Mouse (Mus musculus) cerebellum, postnatal 36 days (tissue): ENCODE data around the gene Top2a.
A peak's percentile ranks its signal among the peaks of the same experiment; 100 is the strongest.

Source experiments
- DNase-seq, 2 experiments: peaks; one replicate each; pipeline ENCODE4 v3.0.0; 2021 to 2022; ENCODE audit warnings: mixed read lengths in 2 of 2

The Top2a gene

DNA sequence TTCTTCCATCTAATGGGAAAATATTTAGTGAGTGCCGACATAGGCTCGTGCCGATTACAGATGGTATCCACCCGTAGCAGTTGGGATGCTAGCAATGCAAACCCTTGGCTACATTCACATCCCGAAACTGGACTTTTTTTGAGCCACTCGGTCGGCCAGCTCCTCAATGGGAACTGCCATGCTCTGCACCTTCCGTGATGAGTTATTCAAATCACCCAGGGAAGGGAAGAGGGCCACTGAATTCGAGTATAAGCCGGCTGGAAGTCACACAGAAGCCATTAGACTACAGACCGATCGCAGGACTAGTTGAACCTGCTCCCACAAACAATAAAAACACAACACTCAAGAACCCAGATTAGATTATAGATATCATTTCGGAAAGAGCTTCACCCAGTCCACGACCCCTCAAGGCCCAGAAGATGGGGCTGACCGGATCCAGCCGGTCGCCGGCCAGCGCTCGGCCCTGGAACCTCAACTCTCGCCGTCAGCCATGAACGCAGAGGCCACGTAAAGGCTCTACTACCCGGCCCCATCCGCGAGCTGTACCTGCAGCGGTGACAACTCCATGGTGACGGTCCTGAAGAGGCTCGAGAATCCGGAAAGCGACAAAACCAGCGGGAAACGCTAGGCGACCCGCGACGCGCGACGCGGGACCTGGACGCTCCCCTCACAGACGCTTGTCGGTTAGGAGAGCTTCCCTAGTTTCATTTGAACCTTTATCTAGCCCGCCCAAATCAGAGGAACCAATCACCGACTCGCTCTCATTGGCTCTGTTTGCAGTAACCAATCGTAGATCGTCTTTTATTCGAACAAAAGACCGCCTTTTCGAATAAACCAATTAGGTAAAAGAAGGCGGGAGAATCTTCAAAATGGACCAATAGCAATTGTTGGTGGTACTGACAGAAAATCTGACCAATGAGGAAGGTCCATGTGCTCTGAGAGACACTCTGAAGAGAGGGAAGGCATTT, at the start of gene Top2a:
Gene Top2a (minus strand): TSS at position 690 of the 968 bp plus-strand sequence.
- DNase-seq: peak; percentile 86 to 99

DNA sequence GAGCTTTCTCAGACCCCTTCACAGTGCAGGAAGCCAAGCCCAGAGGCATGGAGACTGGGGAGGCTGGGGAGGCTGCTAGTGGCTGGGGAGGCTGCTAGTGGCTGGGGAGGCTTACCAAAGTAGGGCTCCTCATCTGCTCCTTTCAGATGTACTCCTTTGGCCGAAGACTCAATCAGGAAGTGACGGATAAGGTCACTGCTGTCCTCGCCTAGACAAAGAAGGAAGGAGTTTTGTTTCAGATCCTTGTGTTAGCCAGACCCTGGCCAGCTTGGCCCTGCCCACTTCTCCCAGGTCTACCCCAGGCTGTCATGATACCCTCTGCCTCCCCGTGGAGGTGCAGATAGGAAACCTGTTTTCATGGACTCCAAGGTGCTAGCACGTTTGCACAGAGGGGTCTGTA, 49.8 kb upstream of the Top2a start:
- no peak for DNase-seq

DNA sequence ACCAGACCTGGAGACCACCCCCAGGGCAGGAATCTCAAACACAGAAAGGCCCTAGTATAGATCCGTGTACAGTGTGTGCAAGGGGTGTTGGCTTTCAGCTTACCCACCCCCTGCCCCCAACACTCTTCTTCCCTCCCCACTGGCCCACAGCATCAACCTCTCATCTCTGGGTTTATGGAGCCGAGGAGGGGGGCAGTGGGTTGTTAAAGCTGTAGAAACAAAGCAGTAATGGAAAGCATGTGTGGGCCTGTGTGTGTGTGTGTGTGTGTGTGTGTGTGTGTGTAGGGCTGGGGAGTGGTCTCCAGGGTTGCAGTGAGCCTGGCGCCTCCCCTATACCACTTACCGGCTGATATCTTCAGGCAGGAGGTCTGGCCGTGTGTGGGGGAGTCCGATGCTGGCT, 47.9 kb upstream of the Top2a start:
- DNase-seq: no peak

DNA sequence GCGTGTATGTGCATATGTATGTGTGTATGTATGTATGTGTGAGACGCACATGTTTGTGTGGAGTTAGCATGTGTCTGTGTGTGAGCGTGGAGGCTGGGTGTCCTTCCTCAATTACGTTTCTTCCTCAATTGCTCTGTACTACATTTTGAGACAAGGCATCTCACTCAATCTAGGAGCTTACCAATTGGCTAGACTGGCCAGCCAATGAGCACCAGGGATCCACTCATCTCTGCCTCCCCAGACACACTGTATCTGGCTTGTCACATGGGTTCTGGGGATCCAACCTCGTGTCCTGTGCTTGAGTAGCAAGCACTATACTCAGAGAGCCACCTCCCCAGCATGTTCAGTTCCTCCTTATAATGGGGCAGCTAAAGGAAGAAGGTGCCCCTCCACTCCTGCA, 44.5 kb upstream of the Top2a start:
- DNase-seq: no peak

DNA sequence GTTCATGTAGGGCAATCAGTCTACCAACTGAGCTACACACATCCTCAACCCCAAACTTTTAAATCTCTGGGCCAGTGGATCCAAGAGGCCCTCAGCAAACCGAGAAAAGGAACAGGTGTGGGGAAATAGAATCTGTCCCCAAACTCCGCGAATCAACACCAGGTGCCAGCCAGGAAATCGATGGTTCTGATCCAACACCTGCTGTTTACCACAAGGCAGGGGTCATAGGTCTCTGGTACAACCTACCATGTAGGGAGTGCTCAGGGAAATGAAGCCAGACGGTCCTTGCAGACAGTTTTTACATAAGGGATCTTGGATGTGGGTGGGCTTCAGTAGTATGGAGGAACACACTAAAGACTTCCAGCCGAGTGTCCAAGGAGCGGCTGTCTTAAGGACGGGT, 43.6 kb upstream of the Top2a start:
- DNase-seq: no peak

DNA sequence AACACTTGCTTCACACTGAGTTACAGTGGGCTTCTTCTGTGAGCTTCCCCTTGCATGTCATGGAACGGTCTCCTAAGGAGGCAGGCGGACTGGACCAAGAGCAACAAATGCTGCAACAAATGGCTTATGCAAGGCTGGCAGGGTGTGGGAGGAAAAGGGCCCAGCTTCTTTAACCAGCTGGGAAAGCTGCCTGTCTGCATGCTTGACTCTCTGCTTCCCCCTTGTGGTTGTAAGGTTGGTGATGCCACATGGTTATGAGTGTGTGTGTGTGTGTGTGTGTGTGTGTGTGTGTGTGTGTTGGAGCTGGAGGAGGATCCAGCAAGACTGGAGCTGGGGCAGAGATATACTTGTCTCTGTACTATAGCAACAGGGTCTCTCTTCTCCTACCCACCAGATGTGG, 42.0 kb upstream of the Top2a start:
- DNase-seq: peak; percentile 58 to 68

DNA sequence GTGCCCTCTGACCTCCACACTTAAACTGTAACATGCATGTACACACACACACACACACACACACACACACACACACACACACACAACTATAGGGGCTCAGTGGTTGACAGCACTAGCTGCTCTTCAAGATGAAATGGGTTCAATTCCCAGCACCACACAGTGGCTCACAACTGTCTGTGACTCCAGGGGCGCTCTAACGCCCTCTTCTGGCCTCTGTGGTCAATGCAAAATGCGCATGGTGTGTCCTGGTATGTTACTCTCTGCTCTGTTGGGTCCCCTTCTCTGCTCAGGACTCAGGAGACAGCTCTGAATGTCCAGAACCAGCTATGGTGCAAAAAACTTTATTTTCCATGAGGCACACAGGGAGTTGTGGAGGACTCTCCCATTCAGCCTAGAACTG, 41.4 kb upstream of the Top2a start:
- no peak for DNase-seq

DNA sequence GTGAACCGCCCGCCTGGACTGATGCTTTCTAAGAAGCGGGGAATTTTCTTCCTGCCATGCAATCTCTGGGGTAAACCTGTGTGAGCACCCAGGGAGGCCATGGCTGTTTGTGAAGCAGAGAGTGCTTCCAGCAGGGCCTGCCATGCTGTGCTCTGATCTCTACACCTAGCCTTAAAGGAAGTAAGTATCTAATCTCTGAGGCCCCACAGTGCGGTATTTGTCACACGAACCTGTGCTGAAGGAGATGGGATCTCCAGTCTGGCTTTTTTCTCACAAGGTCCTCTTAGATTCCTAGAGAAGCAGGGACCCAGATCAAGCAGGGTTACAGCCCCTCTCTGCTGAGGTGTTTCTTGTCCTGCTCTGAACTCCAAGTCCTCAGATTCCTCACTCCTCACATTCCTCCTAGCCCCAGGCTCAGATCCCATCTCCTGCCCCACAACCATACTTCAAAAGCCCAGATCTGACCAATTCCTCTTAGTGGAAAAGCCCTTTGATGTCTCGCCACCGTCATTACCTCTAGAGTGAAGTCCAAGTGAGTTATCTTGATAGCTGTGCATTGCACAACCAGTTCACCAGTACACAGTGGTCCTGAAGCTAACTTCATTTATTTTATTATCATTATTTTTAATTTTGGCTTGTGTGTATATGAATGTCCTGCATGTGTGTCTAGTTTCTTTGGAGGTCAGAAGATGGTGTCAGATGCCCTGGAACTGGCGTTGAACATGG, 39.6 kb upstream of the Top2a start:
- DNase-seq: no peak

DNA sequence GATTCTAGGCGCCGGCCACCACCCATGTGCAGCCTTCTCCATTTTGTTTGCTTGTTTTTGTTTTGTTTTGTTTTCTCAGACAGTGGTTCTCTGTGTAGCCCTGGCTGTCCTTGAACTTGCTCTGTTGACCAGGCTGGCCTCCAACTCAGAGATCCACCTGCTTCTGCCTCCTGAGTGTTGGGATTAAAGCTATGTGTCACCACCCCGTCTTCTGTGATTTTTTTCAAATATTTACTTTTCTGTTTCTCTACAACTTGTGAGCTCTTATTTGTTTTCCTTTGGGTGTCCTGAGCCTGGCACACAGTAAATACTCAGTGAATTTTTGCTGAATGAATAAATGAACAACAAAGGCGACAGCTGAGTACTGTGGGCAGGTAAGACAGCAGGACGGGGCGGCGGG, 38.7 kb upstream of the Top2a start:
- no peak for DNase-seq

DNA sequence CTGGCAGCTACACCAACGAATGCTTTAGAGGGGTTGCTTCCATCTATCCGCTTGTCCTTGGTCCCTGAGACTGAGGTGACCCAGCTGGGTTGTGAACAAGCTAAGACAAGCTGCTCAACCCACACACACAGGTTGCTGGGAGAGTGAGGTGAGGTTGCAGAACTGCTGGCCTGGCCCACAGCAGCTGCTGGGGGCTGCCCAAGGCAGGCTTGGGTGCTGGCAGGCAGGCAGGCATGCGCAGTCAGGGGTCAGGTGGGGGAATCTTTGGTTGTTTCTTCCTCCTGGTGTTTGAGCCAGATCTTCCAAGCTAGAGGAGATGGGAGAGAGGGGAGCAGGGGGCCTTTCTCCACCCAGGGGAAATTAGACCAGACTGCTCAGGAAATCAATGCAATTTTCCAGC, 36.4 kb upstream of the Top2a start:
- DNase-seq: no peak

DNA sequence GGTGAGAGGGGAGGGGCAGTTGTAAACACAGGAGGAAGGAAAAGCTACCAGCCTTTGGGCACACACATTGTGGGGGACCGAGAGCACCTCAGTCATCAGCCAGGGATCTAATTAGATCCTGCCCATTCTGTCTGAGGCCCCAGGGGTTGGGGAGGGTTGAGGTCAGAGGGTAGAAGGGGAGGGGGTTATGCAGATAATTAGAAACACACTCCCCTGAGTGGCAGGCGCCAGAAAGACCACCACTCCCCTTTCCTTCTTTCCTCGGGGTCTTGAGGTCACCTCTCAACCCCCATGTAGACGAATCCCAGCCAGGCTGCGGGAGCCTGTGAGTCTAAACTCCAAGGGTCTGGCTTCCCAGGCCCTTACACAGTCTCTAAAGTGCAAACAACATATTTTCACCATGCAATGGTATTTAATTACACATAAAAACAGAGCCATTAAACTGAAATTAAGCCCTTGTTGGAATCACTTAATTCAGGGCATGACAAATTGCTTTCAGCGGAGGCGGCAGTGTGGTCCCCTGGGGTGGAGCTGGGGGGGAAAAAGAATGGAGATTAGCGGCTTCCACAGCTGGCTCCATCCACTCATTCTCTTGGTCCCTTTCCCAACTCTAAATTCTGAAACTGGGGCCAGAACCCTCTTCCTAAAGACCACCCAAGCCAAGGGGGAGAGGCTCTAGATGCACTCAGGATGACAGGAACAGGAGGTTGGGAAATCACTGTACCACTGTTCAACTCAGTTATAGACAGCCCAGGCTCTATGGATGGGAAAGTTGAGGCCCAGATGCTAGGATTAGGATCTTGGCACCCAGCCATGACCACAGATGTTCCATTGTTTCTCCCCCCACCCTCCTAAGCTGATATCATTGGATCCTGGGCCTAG, 31.8 kb upstream of the Top2a start:
- no peak for DNase-seq

DNA sequence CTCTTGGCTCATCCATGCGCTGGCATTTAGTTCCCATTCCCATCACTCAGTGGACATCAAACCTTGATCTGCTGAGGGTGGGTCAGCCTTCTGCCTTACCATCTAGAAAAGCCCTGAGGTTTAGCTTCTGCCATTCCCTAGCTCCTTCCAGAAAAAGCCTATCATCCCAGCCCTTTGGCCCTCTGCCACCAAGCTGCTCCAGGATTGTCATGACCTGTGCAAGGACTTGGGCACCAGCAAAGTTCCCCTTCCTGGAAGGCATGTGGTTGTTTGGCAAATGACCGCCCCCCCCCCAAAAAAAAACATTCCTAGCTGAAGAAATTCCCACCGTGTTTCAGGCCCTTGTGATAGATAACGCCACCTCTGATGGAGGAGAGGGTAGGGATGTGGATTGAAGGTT, 31.2 kb upstream of the Top2a start:
- DNase-seq: no peak

DNA sequence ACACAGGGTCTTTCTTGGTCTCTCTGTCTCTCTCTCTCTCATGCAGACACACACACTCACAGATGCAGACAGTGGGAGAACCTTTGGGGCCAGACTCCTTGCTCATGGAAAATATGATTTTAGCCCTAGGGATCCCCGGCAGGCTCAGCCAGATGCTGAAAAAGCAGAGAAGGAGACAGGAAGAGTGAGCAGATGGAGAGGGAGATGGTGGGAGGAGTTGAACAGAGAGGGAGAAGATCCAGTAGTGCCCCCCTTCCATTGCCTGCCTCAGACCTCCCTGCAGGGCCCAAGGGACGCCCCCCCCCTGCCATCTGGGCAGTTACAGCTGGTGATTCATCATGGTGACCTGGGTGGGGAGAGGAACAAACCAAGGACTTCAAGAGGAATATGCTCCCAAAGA, 23.7 kb upstream of the Top2a start:
- DNase-seq: no peak

DNA sequence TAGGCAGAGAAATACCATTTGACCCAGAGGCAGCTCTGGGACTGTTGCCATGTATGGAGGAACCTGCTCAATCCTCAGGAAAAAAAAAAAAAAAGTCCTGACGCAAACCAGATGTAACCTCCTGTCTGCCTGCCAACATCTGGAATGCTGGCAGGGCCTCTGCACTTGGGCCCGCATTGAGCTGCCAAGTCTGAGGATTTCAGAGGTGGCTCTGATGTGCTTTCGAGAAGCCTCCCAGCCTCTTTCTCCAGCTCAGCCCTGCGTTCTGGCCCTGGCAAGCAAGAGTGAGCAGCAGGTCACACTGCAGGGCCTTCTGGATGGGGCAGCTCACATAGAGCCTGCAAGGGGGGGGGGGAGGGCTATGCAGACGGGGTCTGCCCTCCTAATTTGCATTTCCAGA, 23.1 kb upstream of the Top2a start:
- DNase-seq: no peak

DNA sequence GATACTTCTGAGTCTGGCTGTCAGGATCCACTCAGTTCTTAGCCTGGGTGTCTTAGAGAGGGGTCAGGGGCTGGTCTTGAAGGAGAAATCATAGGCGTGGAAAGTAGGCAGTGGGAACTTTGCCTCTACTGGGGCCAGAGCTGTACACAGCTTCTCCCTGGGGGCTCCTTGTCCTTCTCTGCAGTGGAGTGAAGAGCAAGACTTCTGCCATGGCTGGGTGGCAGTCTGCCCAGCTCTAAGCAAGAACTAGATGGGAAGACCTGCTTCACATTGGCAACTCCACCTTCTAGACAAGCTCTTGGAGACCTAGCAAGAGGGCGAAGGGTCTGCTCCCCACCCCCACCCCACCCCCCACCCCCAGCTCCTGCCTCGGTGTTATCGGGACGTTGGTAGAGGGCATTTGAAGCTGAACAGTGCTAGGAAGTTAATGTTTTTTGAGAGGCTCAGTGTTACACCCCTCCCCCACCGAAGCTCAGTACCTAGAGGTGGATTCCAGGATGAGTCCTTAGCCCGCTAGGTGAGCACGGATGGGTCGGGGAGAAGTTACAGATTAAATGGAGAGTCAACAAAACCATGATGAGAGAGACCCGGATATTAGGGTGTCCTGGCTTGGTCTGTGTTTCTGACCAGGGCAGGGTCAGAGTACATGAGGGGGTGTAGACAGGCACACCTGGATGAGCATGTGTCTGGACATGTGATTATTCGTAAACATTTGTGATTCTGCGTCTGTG, 21.3 kb upstream of the Top2a start:
- no peak for DNase-seq

DNA sequence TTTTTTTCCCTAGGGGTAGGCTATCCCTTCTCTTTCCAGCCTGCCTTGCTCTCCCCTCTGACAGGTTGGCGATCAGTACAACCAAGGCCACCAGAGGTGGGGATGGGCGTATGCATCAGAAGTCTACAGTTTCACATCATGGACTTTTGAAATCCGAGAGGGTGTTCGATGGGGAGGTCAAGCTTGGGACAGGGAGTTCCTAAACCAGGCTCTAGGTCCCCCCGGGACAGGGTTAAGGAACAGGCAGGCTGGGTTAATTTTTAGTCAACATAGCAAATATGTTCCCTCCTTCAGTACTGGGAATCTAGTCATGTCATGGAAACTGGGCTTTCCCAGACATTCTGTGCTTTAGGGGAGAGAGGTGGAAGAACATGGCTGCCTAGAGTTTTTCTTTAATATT, 20.3 kb upstream of the Top2a start:
- DNase-seq: no peak

DNA sequence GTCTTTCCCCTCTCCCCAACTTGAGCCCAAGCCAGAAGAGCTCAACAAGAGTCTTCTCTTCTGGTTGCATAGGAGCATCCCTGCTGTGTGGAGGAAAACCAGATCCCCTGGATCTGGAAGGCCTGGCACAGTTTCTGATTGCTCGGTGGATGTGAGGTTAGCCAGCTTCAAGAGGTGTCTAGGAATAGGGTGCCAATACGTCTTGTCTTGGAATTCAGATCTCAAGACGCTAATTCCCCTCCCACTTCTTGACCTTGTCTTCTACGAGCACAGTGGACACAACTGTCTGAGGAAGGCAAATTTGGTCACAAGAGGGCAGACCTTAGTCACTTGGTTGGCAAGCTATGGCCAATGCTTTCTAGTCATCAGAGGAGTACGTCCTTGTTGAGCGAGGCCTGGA, 19.6 kb upstream of the Top2a start:
- DNase-seq: no peak

DNA sequence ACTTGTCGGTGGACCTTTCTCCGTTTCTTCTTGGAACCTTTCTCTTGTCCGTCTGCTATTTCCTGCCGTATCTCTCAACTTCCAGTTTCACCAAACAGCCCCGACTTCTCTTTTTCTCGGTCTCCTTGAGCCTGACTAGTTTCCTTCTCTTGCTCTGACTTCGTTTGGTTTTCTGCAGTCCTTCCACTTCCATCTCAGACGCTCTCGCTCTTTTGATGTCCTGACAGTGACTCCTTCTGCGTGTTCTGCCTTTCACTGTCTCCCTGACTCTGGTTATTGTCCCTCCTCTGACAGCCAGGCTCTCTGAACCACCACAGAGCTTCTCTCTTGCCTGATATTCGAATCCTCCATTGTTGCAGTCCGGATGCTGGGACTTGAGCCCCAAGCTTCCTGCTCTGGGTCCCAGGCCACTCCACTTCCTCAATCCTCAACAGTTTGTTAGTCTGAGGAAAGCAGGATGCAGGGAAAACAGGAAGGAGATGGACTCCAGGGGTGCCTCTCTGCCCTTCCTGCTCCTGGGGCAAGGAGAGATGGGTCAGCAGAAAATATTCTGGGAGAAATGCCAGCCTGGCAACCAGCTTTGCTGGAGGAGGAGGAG, 18.9 kb upstream of the Top2a start:
- DNase-seq: no peak

DNA sequence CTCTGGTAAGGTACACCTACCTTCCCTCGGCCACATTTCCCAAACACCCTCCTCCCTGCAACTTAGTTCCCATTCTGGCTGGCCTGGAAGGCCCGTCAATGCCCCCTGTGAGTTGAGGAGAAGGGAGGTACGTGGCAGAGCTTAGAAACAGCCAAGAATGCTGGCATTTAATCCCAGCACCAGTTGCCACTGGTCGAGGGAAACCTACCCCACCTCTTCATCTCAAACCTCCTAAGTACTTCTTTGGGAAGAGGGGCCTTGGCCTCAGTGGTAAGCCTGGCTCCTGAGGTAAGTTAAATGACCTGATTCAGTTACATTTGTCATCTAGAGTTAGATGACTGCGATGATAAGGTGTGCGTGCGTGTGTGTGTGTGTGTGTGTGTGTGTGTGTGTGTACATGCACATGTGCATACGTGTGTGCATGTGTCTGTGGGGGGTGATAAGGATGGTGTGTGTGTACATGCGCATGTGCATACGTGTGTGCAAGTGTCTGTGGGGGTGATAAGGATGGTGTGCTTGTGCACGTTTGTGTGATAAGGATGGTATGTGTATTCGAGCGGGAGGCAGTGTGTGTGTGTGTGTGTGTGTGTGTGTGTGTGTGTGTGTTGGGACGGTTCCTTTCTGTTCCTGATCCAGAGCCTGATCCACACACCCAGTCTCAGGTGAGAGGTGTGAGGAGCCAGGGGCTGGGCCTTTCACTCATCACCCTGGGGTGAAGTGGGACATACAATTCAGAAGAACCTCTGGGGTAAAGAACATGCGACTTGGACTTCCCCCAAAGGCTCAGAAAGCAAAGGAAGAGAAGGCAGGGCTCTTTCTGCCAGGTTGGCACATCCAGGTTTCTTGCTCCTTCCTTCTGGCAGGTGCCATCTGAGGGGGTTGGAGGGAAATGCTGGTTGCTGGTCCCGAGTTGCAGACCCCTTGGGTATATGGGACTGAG, 18.1 kb upstream of the Top2a start:
- DNase-seq: no peak

DNA sequence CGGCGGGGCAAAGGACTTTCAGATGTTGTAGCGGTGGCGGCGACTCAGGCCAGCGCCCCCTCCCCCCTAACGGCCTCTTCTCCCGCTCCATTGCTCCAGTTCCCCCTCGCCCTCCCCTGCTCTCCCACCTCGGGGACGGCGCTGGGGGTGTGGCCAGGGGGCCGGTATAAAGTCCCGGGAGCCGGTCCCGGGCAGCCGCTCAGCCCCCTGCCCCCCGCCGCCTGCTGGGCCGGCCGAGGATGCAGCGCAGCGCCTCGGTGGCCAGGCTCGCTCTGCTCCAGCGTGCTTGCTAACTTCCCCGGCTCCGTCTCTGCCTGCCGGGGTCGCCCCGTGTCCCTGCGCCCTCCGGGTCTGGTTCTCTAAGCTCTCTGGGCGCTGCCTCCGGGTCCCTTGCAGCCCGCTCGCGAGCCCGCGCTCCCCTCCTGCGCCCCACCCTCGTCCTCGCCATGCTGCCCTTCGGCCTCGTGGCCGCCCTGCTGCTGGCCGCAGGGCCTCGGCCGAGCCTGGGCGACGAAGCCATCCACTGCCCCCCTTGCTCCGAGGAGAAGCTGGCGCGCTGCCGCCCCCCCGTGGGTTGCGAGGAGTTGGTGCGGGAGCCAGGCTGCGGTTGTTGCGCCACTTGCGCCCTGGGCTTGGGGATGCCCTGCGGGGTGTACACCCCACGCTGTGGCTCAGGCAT, 17.2 kb upstream of the Top2a start, which contains the start of gene Igfbp4:
Gene Igfbp4 (plus strand): TSS at position 194 of the 679 bp plus-strand sequence.
- DNase-seq: peak in 1 of 2 experiments; percentile 49
